Mouse (Mus musculus): ENCODE results near the gene Hist2h2aa2.

- no peak for TF ChIP-seq ZNF384 (IDR thresholded peaks at IDR 0.05; ENCODE audit: low read depth, low read length)
- no peak for TF ChIP-seq ZC3H11A (IDR thresholded peaks at IDR 0.05; ENCODE audit: borderline replicate concordance, low read depth, low read length)
- no peak for TF ChIP-seq HCFC1 (IDR thresholded peaks at IDR 0.05; ENCODE audit: borderline replicate concordance, insufficient read depth, low read length)
- TF ChIP-seq CHD2 (IDR thresholded peaks at IDR 0.05; ENCODE audit: low read depth, low read length), result no peak
These were observed 14.7 kb downstream of the Hist2h2aa2 start for GRCm38 (mm10) chr3:96225421-96225820.

All from ES-E14 (cell line).